Mouse (Mus musculus) midbrain, embryonic 15.5 days (tissue): ENCODE results near the gene Wdr4. TPM values are rescaled to one million over a fixed set of nuclear protein-coding genes. Genes with fewer than 3 reads are reported as not detected.

Source experiments
- ATAC-seq: fragments of 200-750 bp; cut with Nextera tagmentation; replicated peaks from 2 replicates; pipeline ENCODE4 v1.8.0; 2017; ENCODE audit warnings: moderate TSS enrichment
- H3K27ac ChIP-seq: fragments of 300-500 bp; sonication (generic); 2 replicates; pipeline ENCODE4 v1.5.1; 2015; ENCODE audit warnings: mild to moderate bottlenecking, inconsistent platforms
- H3K27me3 ChIP-seq: fragments of 300-500 bp; sonication (generic); replicated peaks from 2 replicates; pipeline ENCODE4 v1.6.1; 2015; ENCODE audit warnings: inconsistent platforms
- H3K36me3 ChIP-seq: fragments of 300-500 bp; sonication (generic); replicated peaks from 2 replicates; pipeline ENCODE4 v1.6.1; 2015; ENCODE audit warnings: inconsistent platforms
- H3K4me1 ChIP-seq: fragments of 300-500 bp; sonication (generic); 2 replicates; pipeline ENCODE4 v1.6.1; 2015; ENCODE audit warnings: inconsistent platforms
- H3K4me2 ChIP-seq: fragments of 300-500 bp; sonication (generic); 2 replicates; pipeline ENCODE4 v1.6.1; 2015; ENCODE audit warnings: inconsistent platforms, mild to moderate bottlenecking, moderate library complexity
- H3K4me3 ChIP-seq: fragments of 300-500 bp; sonication (generic); 2 replicates; pipeline ENCODE4 v1.5.1; 2015; ENCODE audit warnings: mild to moderate bottlenecking, inconsistent platforms
- H3K9ac ChIP-seq: fragments of 300-500 bp; sonication (generic); 2 replicates; pipeline ENCODE4 v1.6.1; 2015; ENCODE audit warnings: mild to moderate bottlenecking, inconsistent platforms
- H3K9me3 ChIP-seq: fragments of 300-500 bp; sonication (generic); 2 replicates; pipeline ENCODE4 v1.6.1; 2016; ENCODE audit warnings: inconsistent platforms
- WGBS: fragments of 180-500 bp; shearing (Covaris S2); methylation state at CpG from one replicate; pipeline ENCODE4 v1.1.7; 2015; ENCODE audit warnings: mixed read lengths; 5-methylcytosine and 5-hydroxymethylcytosine counted together
- polyA plus RNA-seq: library from polyadenylated mRNA; unstranded; fragments of >200 nt; fragmentation: Nextera tagmentation; extraction: Ambion mirVana; gene quantifications from 2 replicates; pipeline ENCODE4 v1.2.1, GENCODE M21; 2015

Wdr4 gene
- polyA plus RNA-seq, 1 experiment from 2014 or later, result 45.3 TPM

- peaks cover 36% of the 10 kb centered on the region for H3K36me3 ChIP-seq
- H3K4me2 ChIP-seq, result no peak overlapping the region
- H3K4me1 ChIP-seq, result no peaks in the 10 kb centered on the region
- ATAC-seq, result no peak
- no peak overlapping the region for H3K9ac ChIP-seq
- H3K9me3 ChIP-seq, result no peaks in the 10 kb centered on the region
- no peak overlapping the region for H3K27ac ChIP-seq
- no peaks in the 10 kb centered on the region for H3K27me3 ChIP-seq
- H3K4me3 ChIP-seq, result no peak overlapping the region
- 56% methylated on average over 5 of the region's 5 CpGs for WGBS
Measured at GRCm38 (mm10) chr17:31505013-31505412, 14.8 kb downstream of the Wdr4 start.

GRCm38 (mm10) chr17:31503936-31504335, 15.8 kb downstream of the Wdr4 start:
- 77% methylated on average over 2 of the region's 2 CpGs for WGBS
- Histone ChIP-seq H3K36me3 (peaks cover 39% of the 10 kb centered on the region), H3K9ac (no peak overlapping the region), H3K27me3 (no peaks in the 10 kb centered on the region), H3K9me3 (no peaks in the 10 kb centered on the region), H3K4me2 (no peak overlapping the region), H3K4me3 (no peak overlapping the region), H3K4me1 (no peaks in the 10 kb centered on the region), H3K27ac (no peak overlapping the region)
- ATAC-seq, result no peak

GRCm38 (mm10) chr17:31503337-31503736, 16.4 kb downstream of the Wdr4 start:
- Histone ChIP-seq H3K27ac (no peak overlapping the region), H3K4me3 (no peak overlapping the region), H3K9ac (no peak overlapping the region), H3K9me3 (no peaks in the 10 kb centered on the region), H3K4me1 (no peaks in the 10 kb centered on the region), H3K36me3 (peaks cover 45% of the 10 kb centered on the region), H3K4me2 (no peak overlapping the region), H3K27me3 (no peaks in the 10 kb centered on the region)
- no peak for ATAC-seq
- 90% methylated on average over 12 of the region's 12 CpGs for WGBS

GRCm38 (mm10) chr17:31502261-31502927, 17.4 kb downstream of the Wdr4 start:
- no peaks in the 10 kb centered on the region for H3K27me3 ChIP-seq
- H3K4me3 ChIP-seq, result no peak overlapping the region
- WGBS, result 92% methylated on average over 12 of the region's 12 CpGs
- no peak overlapping the region for H3K4me2 ChIP-seq
- H3K9me3 ChIP-seq, result no peaks in the 10 kb centered on the region
- H3K4me1 ChIP-seq, result no peaks in the 10 kb centered on the region
- H3K9ac ChIP-seq, result no peak overlapping the region
- ATAC-seq, result no peak
- H3K36me3 ChIP-seq, result peaks cover 47% of the 10 kb centered on the region
- no peak overlapping the region for H3K27ac ChIP-seq

- H3K4me2 ChIP-seq, result no peak overlapping the region
- no peak overlapping the region for H3K9ac ChIP-seq
- H3K4me1 ChIP-seq, result no peaks in the 10 kb centered on the region
- no peak overlapping the region for H3K27ac ChIP-seq
- no peaks in the 10 kb centered on the region for H3K9me3 ChIP-seq
- ATAC-seq, result no peak
- H3K27me3 ChIP-seq, result no peaks in the 10 kb centered on the region
- no peak overlapping the region for H3K4me3 ChIP-seq
- peaks cover 54% of the 10 kb centered on the region for H3K36me3 ChIP-seq
- 87% methylated on average over 3 of the region's 3 CpGs for WGBS
Measured at GRCm38 (mm10) chr17:31500908-31501307, 18.9 kb downstream of the Wdr4 start.

- peaks cover 56% of the 10 kb centered on the region for H3K36me3 ChIP-seq
- H3K4me1 ChIP-seq, result no peaks in the 10 kb centered on the region
- 90% methylated on average over 8 of the region's 8 CpGs for WGBS
- H3K9ac ChIP-seq, result no peak overlapping the region
- H3K4me2 ChIP-seq, result no peak overlapping the region
- no peaks in the 10 kb centered on the region for H3K27me3 ChIP-seq
- H3K9me3 ChIP-seq, result no peaks in the 10 kb centered on the region
- ATAC-seq, result no peak
- H3K4me3 ChIP-seq, result no peak overlapping the region
- H3K27ac ChIP-seq, result no peak overlapping the region
Measured at GRCm38 (mm10) chr17:31500416-31500815, 19.4 kb downstream of the Wdr4 start.

GRCm38 (mm10) chr17:31499725-31500124, 20.1 kb downstream of the Wdr4 start:
- 96% methylated on average over 12 of the region's 12 CpGs for WGBS
- Histone ChIP-seq H3K9me3 (no peaks in the 10 kb centered on the region), H3K9ac (no peak overlapping the region), H3K27ac (no peak overlapping the region), H3K4me1 (no peaks in the 10 kb centered on the region), H3K27me3 (no peaks in the 10 kb centered on the region), H3K36me3 (peaks cover 60% of the 10 kb centered on the region), H3K4me2 (no peak overlapping the region), H3K4me3 (no peak overlapping the region)
- no peak for ATAC-seq

GRCm38 (mm10) chr17:31497726-31498125, 22.1 kb downstream of the Wdr4 start:
- Histone ChIP-seq H3K4me2 (no peak overlapping the region), H3K9me3 (no peaks in the 10 kb centered on the region), H3K4me3 (no peak overlapping the region), H3K27me3 (no peaks in the 10 kb centered on the region), H3K27ac (no peak overlapping the region), H3K4me1 (no peaks in the 10 kb centered on the region), H3K36me3 (peaks cover 46% of the 10 kb centered on the region), H3K9ac (no peak overlapping the region)
- WGBS, result 86% methylated on average over 6 of the region's 6 CpGs
- ATAC-seq, result no peak

GRCm38 (mm10) chr17:31494989-31495388, 24.8 kb downstream of the Wdr4 start:
- H3K4me2 ChIP-seq, result no peak overlapping the region
- no peak overlapping the region for H3K9ac ChIP-seq
- 70% methylated on average over 1 of the region's 1 CpGs for WGBS
- H3K36me3 ChIP-seq, result peaks cover 38% of the 10 kb centered on the region
- peaks cover 2% of the 10 kb centered on the region; the same call in 1 of the 2 replicates for H3K4me1 ChIP-seq
- H3K27ac ChIP-seq, result no peak overlapping the region
- no peak for ATAC-seq
- no peak overlapping the region for H3K4me3 ChIP-seq
- H3K9me3 ChIP-seq, result no peaks in the 10 kb centered on the region
- no peaks in the 10 kb centered on the region for H3K27me3 ChIP-seq

- Histone ChIP-seq H3K27me3 (no peaks in the 10 kb centered on the region), H3K36me3 (peaks cover 19% of the 10 kb centered on the region; the same call in 1 of the 2 replicates), H3K9ac (no peak overlapping the region), H3K9me3 (no peaks in the 10 kb centered on the region), H3K4me1 (peaks cover 4% of the 10 kb centered on the region), H3K27ac (no peak overlapping the region; the same call in 1 of the 2 replicates), H3K4me2 (no peak overlapping the region), H3K4me3 (no peak overlapping the region)
- WGBS, result 0% methylated on average over 2 of the region's 2 CpGs
- ATAC-seq, result peak; percentile 75
Measured at GRCm38 (mm10) chr17:31492416-31492815, 27.4 kb downstream of the Wdr4 start.

GRCm38 (mm10) chr17:31491355-31491754, 28.4 kb downstream of the Wdr4 start:
- Histone ChIP-seq H3K4me1 (peaks cover 15% of the 10 kb centered on the region), H3K36me3 (peaks cover 12% of the 10 kb centered on the region; the same call in 1 of the 2 replicates), H3K27me3 (no peaks in the 10 kb centered on the region), H3K4me3 (no peak overlapping the region), H3K27ac (no peak overlapping the region), H3K4me2 (no peak overlapping the region), H3K9ac (no peak overlapping the region), H3K9me3 (no peaks in the 10 kb centered on the region)
- no peak for ATAC-seq

- no peak overlapping the region for H3K4me3 ChIP-seq
- 18% methylated on average over 6 of the region's 6 CpGs for WGBS
- H3K27me3 ChIP-seq, result no peaks in the 10 kb centered on the region
- peaks cover 15% of the 10 kb centered on the region for H3K4me1 ChIP-seq
- ATAC-seq, result 0 out of 2 replicates have a peak, but pooled peaks have one; percentile 16
- no peaks in the 10 kb centered on the region for H3K36me3 ChIP-seq
- no peak overlapping the region for H3K9ac ChIP-seq
- no peak overlapping the region for H3K4me2 ChIP-seq
- H3K27ac ChIP-seq, result peak overlapping the region; percentile 12; the same call in 1 of the 2 replicates
- no peaks in the 10 kb centered on the region for H3K9me3 ChIP-seq
Measured at GRCm38 (mm10) chr17:31487433-31488060, 32.2 kb downstream of the Wdr4 start.
